Mouse (Mus musculus) embryonic fibroblast, embryonic 13.5 days (primary cell): Measurements from ENCODE around the gene Ptn.

Experiments used
- CTCF ChIP-seq: IDR thresholded peaks from 2 replicates; pipeline ENCODE4 v1.5.1; 2011; ENCODE audit warnings: mild to moderate bottlenecking, control low read depth, low read length, moderate library complexity, borderline replicate concordance; ENCODE audit not compliant: insufficient read depth
- POLR2A ChIP-seq: IDR thresholded peaks from 2 replicates; pipeline ENCODE4 v1.6.1; 2011; ENCODE audit warnings: low read depth, mild to moderate bottlenecking, control low read depth, low read length, moderate library complexity

DNA sequence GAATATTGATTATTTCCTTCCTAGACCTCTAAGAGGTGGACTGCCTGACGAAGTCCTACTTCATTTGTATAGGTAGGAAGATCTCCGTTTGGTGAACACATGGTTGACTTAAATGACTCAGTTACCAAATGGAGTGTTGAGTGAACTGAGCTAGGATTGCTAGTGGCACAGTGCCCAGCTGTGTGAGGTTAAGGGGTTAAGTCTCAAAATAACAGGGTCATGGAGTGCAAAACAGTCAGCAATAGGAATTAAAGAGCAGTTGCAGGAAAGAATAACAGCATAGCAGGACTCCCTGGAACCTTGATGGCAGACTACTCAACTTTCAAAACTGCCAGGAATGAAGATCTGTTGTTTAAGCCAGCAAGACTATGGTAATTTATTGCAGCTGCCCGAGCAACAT lies 114.5 kb downstream of the Ptn start:
- TF ChIP-seq CTCF (no peak), POLR2A (no peak)
